Mouse (Mus musculus) lung, embryonic 16.5 days (tissue): ENCODE data around the gene Gm16181. TPM values are rescaled to one million over a fixed set of nuclear protein-coding genes. Genes with fewer than 3 reads are reported as not detected.

Experiments used
- ATAC-seq: fragments of 200-750 bp; cut with Nextera tagmentation; 2 replicates; pipeline ENCODE4 v1.8.0; 2017; ENCODE audit warnings: low read depth, mild to moderate bottlenecking, moderate library complexity
- H3K27ac ChIP-seq: fragments of 300-500 bp; sonication (generic); 2 replicates; pipeline ENCODE4 v1.5.1; 2014; ENCODE audit warnings: mild to moderate bottlenecking, control low read depth, low read length
- H3K27me3 ChIP-seq: fragments of 300-500 bp; sonication (generic); 2 replicates; pipeline ENCODE4 v1.6.1; 2014; ENCODE audit warnings: low read depth, low read length, mixed read lengths; ENCODE audit not compliant: control insufficient read depth, insufficient read depth
- H3K36me3 ChIP-seq: fragments of 300-500 bp; sonication (generic); 2 replicates; pipeline ENCODE4 v1.6.1; 2014; ENCODE audit warnings: low read length; ENCODE audit not compliant: control insufficient read depth, insufficient read depth
- H3K4me1 ChIP-seq: fragments of 300-500 bp; sonication (generic); replicated peaks from 2 replicates; pipeline ENCODE4 v1.6.1; 2014; ENCODE audit warnings: low read length, mixed read lengths; ENCODE audit not compliant: control insufficient read depth, insufficient read depth
- H3K4me2 ChIP-seq: fragments of 300-500 bp; sonication (generic); 2 replicates; pipeline ENCODE4 v1.6.1; 2014; ENCODE audit warnings: low read depth, low read length, control low read depth
- H3K4me3 ChIP-seq: fragments of 300-500 bp; sonication (generic); 2 replicates; pipeline ENCODE4 v1.5.1; 2014; ENCODE audit warnings: mild to moderate bottlenecking, low read length, control low read depth
- H3K9ac ChIP-seq: fragments of 300-500 bp; sonication (generic); 2 replicates; pipeline ENCODE4 v1.6.1; 2014; ENCODE audit warnings: low read length, control low read depth
- H3K9me3 ChIP-seq: fragments of 300-500 bp; sonication (generic); 2 replicates; pipeline ENCODE4 v1.6.1; 2016; ENCODE audit warnings: low read length; ENCODE audit not compliant: control insufficient read depth
- WGBS: fragments of 180-500 bp; shearing (Covaris S2); extraction: QIAGEN DNeasy Blood & Tissue Kit; methylation state at CpG from one replicate; pipeline ENCODE4 v1.1.7; 2014; 5-methylcytosine and 5-hydroxymethylcytosine counted together
- polyA plus RNA-seq: library from polyadenylated mRNA; unstranded; fragments of >200 nt; fragmentation: Nextera tagmentation; extraction: Ambion mirVana; gene quantifications from 2 replicates; pipeline ENCODE4 v1.2.1, GENCODE M21; 2015

Gm16181 gene
- polyA plus RNA-seq, 1 experiment from 2014 or later = 1.2 TPM

GRCm38 (mm10) chr17:35249451-35250197 is 29.0 kb downstream of the Gm16181 start:
- ATAC-seq = no peak
- WGBS = 83% methylated on average over 19 of the region's 19 CpGs

GRCm38 (mm10) chr17:35250348-35251120 is 29.9 kb downstream of the Gm16181 start:
- H3K9me3 ChIP-seq = no peaks in the 10 kb centered on the region
- ATAC-seq = no peak
- H3K4me3 ChIP-seq = no peak overlapping the region
- H3K9ac ChIP-seq = no peak overlapping the region
- H3K4me1 ChIP-seq = no peaks in the 10 kb centered on the region; the same call in 1 of the 2 replicates
- no peak overlapping the region for H3K27ac ChIP-seq
- H3K36me3 ChIP-seq = peaks cover 78% of the 10 kb centered on the region
- H3K4me2 ChIP-seq = no peak overlapping the region
- 89% methylated on average over 3 of the region's 3 CpGs for WGBS
- no peaks in the 10 kb centered on the region for H3K27me3 ChIP-seq

More at GRCm38 (mm10) chr17:35249451-35250197, 29.0 kb downstream of the Gm16181 start:
- Histone ChIP-seq H3K36me3 (peaks cover 82% of the 10 kb centered on the region), H3K4me1 (peaks cover 8% of the 10 kb centered on the region), H3K27ac (no peak overlapping the region), H3K4me3 (no peak overlapping the region), H3K9me3 (no peaks in the 10 kb centered on the region), H3K9ac (no peak overlapping the region), H3K27me3 (no peaks in the 10 kb centered on the region), H3K4me2 (no peak overlapping the region)

- 55% methylated on average over 15 of the region's 15 CpGs for WGBS
- Histone ChIP-seq H3K9ac (no peak overlapping the region), H3K9me3 (no peaks in the 10 kb centered on the region), H3K4me1 (no peaks in the 10 kb centered on the region), H3K27ac (no peak overlapping the region), H3K27me3 (no peaks in the 10 kb centered on the region), H3K36me3 (peaks cover 71% of the 10 kb centered on the region), H3K4me2 (no peak overlapping the region), H3K4me3 (no peak overlapping the region)
- peak; percentile 66 for ATAC-seq
Measured at GRCm38 (mm10) chr17:35251162-35251719, 30.6 kb downstream of the Gm16181 start.

- 66% methylated on average over 5 of the region's 5 CpGs for WGBS
Measured at GRCm38 (mm10) chr17:35251981-35252380, 31.3 kb downstream of the Gm16181 start.

GRCm38 (mm10) chr17:35252619-35253292 is 32.1 kb downstream of the Gm16181 start:
- no peak for ATAC-seq
- Histone ChIP-seq H3K9me3 (no peaks in the 10 kb centered on the region), H3K27me3 (no peaks in the 10 kb centered on the region), H3K36me3 (peaks cover 56% of the 10 kb centered on the region), H3K4me2 (no peak overlapping the region), H3K4me3 (no peak overlapping the region), H3K9ac (no peak overlapping the region), H3K4me1 (peaks cover under 1% of the 10 kb centered on the region; the same call in 1 of the 2 replicates), H3K27ac (no peak overlapping the region)
- WGBS = 73% methylated on average over 18 of the region's 18 CpGs

More at GRCm38 (mm10) chr17:35251981-35252380, 31.3 kb downstream of the Gm16181 start:
- Histone ChIP-seq H3K27me3 (no peaks in the 10 kb centered on the region), H3K4me1 (no peaks in the 10 kb centered on the region), H3K9ac (no peak overlapping the region), H3K4me2 (no peak overlapping the region), H3K36me3 (peaks cover 64% of the 10 kb centered on the region), H3K9me3 (no peaks in the 10 kb centered on the region), H3K27ac (no peak overlapping the region), H3K4me3 (no peak overlapping the region)
- ATAC-seq = no peak

- no peak overlapping the region for H3K4me2 ChIP-seq
- peaks cover 49% of the 10 kb centered on the region for H3K36me3 ChIP-seq
- H3K27ac ChIP-seq = no peak overlapping the region
- H3K9me3 ChIP-seq = no peaks in the 10 kb centered on the region
- ATAC-seq = no peak
- H3K4me3 ChIP-seq = no peak overlapping the region
- H3K9ac ChIP-seq = no peak overlapping the region
- 79% methylated on average over 32 of the region's 32 CpGs for WGBS
- H3K27me3 ChIP-seq = no peaks in the 10 kb centered on the region
- H3K4me1 ChIP-seq = peaks cover 4% of the 10 kb centered on the region
Measured at GRCm38 (mm10) chr17:35253293-35254093, 32.9 kb downstream of the Gm16181 start.

- peaks cover 7% of the 10 kb centered on the region for H3K4me1 ChIP-seq
- H3K27me3 ChIP-seq = no peaks in the 10 kb centered on the region
- no peak overlapping the region for H3K9ac ChIP-seq
- no peak; the same call in 1 of the 2 replicates for ATAC-seq
- H3K36me3 ChIP-seq = peaks cover 39% of the 10 kb centered on the region
- H3K4me3 ChIP-seq = no peak overlapping the region
- no peaks in the 10 kb centered on the region for H3K9me3 ChIP-seq
- no peak overlapping the region for H3K27ac ChIP-seq
- WGBS = 52% methylated on average over 11 of the region's 11 CpGs
- H3K4me2 ChIP-seq = no peak overlapping the region
Measured at GRCm38 (mm10) chr17:35254241-35255098, 33.8 kb downstream of the Gm16181 start.

- Histone ChIP-seq H3K9ac (no peak overlapping the region), H3K36me3 (peaks cover 31% of the 10 kb centered on the region), H3K4me3 (no peak overlapping the region), H3K27ac (no peak overlapping the region), H3K27me3 (peaks cover 2% of the 10 kb centered on the region; the same call in 1 of the 2 replicates), H3K4me2 (no peak overlapping the region), H3K9me3 (no peaks in the 10 kb centered on the region), H3K4me1 (peaks cover 7% of the 10 kb centered on the region)
- no peak for ATAC-seq
- WGBS = 59% methylated on average over 3 of the region's 3 CpGs
Measured at GRCm38 (mm10) chr17:35255301-35255700, 34.7 kb downstream of the Gm16181 start.
